Mouse (Mus musculus) small intestine, adult 2 months (tissue): ENCODE measurements around the gene Prtn3.

Source experiments
- CTCF ChIP-seq: fragments of 200-500 bp; IDR thresholded peaks from 2 replicates; pipeline ENCODE4 v1.5.1; 2012; ENCODE audit warnings: low read depth, mild to moderate bottlenecking, control low read depth, inconsistent platforms, low read length, moderate library complexity, mixed read lengths; ENCODE audit not compliant: insufficient replicate concordance, insufficient read length; ENCODE audit errors: extremely low read depth
- POLR2A ChIP-seq: fragments of 200-500 bp; IDR thresholded peaks from 2 replicates; pipeline ENCODE4 v1.6.1; 2012; ENCODE audit warnings: low read depth, mild to moderate bottlenecking, control low read depth, inconsistent platforms, low read length, moderate library complexity

GRCm38 (mm10) chr10:79861230-79862048, 12.8 kb upstream of the Prtn3 start:
- TF ChIP-seq POLR2A: no peak
- TF ChIP-seq CTCF: no peak
